Mouse (Mus musculus) monocyte, adult 2 months (primary cell): ENCODE measurements at regions not wholly inside any gene's neighbourhood (a gene's known extent, or its start where the extent isn't known, plus 50 kb on each side); places are given as distances from the start of the nearest gene placed in this dataset.
"Not testable (repeated sequence)": the region's sequence is repeated elsewhere in the genome, so short reads cannot be mapped to it uniquely, and the experiment has no call there.

Source experiments
- DNase-seq, 2 experiments: peaks; one replicate each; pipeline ENCODE4 v3.0.0; 2022; ENCODE audit warnings: low spot score in 2 of 2, low read depth in 1 of 2

GRCm38 (mm10) chr2:78021356-78021900 lies 75.3 kb upstream of the Cwc22 start:
- DNase-seq, result no peak

- no peak for DNase-seq
These were observed 74.3 kb upstream of the Cwc22 start for GRCm38 (mm10) chr2:78020516-78020915.

DNA sequence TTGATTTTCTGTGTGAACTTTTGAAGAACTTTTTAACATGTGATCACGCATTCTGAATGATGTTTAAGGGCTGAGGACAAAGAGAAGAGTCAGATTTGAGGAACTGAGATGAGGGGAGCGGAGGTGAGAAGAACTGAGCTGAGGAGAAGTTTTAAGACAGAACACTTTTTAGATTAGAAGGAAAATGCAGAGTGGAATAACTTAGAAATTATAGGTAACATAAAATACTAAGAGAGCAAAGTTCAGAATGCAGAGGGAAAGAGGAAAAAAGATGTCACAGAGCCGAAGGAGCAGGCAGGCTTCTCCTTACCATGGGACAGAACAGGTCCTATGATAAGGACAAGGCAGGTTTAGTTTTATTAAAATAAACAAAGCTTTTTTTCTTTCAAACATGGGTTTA lies 73.7 kb upstream of the Cwc22 start:
- DNase-seq, result no peak

DNA sequence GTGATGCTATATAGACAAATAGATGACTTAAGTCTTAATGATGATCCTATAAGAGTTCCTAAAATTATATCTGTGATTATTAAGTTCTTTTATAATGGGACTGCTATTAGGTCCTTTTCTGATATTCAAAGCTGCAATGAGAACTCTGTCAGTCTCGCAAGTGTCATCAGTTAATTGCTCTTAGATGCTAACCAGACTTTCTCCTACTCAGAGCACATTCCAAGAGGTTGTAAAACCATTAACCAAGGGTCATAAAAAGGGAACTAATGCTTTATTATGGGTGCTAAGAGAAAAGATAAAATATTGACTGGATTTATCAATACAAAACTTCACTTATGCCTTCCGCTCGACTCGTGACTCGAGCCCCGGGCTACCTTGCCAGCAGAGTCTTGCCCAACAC lies 66.3 kb upstream of the Cwc22 start:
- DNase-seq, result not testable (repeated sequence)

DNA sequence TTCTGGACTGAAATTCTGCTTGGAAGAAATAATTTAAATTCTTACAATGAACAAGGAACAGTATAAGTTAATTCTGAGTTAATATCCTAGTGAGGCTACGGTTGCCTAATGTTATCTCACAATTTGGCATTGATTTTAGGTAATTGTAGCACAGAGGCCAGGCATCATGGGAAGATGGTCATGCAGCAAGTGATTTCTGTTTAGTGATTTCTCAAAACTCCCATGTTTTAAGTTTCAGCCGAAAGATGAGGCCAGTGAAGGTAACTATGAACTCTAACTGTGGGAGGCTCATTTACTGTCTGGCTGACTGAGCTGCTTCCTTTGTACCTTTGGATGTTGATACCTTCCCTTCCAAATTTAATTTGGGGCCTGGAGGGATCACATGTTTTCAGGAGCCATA lies 65.6 kb upstream of the Cwc22 start:
- DNase-seq, result no peak

DNA sequence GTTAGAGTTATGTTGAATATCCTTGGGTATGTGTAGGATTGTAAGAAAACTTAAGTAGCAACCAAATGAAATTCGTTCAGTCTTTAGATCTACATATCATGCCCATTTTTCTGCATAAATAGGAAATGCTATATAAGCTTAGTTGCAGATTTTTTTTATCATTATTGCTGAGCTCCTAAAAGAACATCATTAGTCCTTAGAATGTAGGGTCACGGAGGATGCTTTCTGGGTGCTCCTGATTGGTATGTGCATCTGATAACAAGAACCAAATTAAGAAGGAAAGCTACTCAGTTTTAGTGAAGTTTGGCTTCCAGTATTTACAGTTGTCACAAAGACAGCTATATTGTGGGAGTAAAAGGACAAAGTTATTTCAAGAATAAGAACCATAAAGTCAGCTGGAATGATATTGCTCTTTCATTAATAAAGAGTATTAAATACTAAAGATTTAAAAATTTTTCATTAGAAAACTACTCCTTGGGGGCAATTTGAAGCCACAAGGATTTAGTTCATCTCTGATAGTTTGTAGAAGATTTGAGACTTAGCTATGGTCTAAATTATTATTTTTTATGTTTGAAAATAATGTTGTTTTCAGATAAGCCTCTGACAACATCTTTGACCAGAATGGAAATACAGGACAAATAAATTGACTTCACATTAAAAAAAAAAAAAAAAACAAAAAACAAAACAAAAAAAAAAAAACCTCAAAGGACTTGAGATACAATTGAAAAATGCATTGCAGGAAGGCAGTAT lies 65.1 kb upstream of the Cwc22 start:
- DNase-seq, result no peak

DNA sequence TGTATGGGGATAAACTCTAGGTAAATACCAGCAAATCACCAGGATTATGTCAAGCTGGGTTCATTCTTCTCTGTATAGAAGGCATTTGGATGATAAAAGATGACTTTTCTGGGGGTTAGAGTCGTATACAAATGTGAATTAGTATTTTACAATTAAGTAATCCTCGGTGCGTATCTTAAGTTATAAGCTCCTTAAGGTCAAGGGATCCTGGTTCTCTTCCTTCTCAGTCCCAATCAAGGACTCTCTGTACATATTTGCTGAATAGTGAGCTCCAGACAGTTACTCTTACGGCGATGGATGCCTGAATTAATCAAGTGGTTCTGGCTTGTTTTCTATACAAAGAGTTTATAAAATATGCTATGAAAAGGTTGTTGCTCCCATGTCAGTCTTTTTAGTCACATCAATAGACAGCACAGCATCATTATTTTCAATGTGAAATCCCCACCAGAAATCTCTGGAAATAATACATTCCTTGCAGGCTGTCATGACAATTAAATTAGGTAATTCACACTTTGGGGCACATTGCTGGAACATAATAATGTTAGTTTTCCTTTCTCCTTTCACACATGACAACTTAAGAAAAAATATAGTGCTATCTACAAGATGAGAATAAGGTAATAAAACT lies 64.0 kb upstream of the Cwc22 start:
- DNase-seq, result no peak

- DNase-seq, result no peak
These were observed 61.9 kb upstream of the Cwc22 start for GRCm38 (mm10) chr2:78008094-78008493.

GRCm38 (mm10) chr2:78005402-78006021 lies 59.3 kb upstream of the Cwc22 start:
- no peak for DNase-seq

DNA sequence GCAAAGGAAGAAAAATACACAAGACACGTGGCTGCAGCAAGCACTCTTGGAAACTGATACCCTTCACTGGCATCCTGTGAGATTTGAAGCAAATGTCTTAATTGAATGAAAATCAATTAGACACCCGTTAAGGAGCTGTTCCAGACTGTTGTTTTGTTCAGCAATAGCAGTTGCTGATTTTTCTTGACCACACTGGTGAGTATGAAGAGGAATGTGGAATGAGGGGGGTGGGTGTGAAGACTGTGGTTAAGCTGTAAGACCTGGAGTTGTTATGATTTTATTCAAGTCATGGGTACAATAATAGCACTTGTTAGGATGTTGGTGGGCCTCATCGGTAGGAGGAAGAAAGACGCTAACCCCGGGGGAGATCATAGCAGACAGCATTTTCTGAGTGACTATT lies 58.3 kb upstream of the Cwc22 start:
- no peak for DNase-seq
